Mouse (Mus musculus) kidney, embryonic 14.5 days (tissue): ENCODE results near the gene Gm3285. TPM values are rescaled to one million over a fixed set of nuclear protein-coding genes. Genes with fewer than 3 reads are reported as not detected.
A peak's percentile ranks its signal among the peaks of the same experiment; 100 is the strongest.

Source experiments
- ATAC-seq: fragments of 200-750 bp; cut with Nextera tagmentation; 2 replicates; pipeline ENCODE4 v1.8.0; 2017; ENCODE audit warnings: moderate number of reproducible peaks, mild to moderate bottlenecking, moderate TSS enrichment, moderate library complexity; ENCODE audit not compliant: low FRiP score, low TSS enrichment
- H3K27ac ChIP-seq: fragments of 300-500 bp; sonication (generic); 2 replicates; pipeline ENCODE4 v1.5.1; 2014; ENCODE audit warnings: low read depth, mild to moderate bottlenecking, low read length, moderate library complexity, mixed read lengths
- H3K27me3 ChIP-seq: fragments of 300-500 bp; sonication (generic); 2 replicates; pipeline ENCODE4 v1.6.1; 2014; ENCODE audit warnings: mild to moderate bottlenecking, low read length; ENCODE audit not compliant: control insufficient read depth, insufficient read depth
- H3K36me3 ChIP-seq: fragments of 300-500 bp; sonication (generic); 2 replicates; pipeline ENCODE4 v1.6.1; 2014; ENCODE audit warnings: low read length, mixed read lengths; ENCODE audit not compliant: control insufficient read depth, insufficient read depth
- H3K4me1 ChIP-seq: fragments of 300-500 bp; sonication (generic); 2 replicates; pipeline ENCODE4 v1.6.1; 2014; ENCODE audit warnings: low read length, mixed read lengths; ENCODE audit not compliant: control insufficient read depth, insufficient read depth
- H3K4me2 ChIP-seq: fragments of 300-500 bp; sonication (generic); replicated peaks from 2 replicates; pipeline ENCODE4 v1.6.1; 2014; ENCODE audit warnings: low read depth, mild to moderate bottlenecking, low read length
- H3K4me3 ChIP-seq: fragments of 300-500 bp; sonication (generic); 2 replicates; pipeline ENCODE4 v1.5.1; 2014; ENCODE audit warnings: mild to moderate bottlenecking, low read length
- H3K9ac ChIP-seq: fragments of 300-500 bp; sonication (generic); 2 replicates; pipeline ENCODE4 v1.6.1; 2014; ENCODE audit warnings: low read depth, mild to moderate bottlenecking, low read length, moderate library complexity
- H3K9me3 ChIP-seq: fragments of 300-500 bp; sonication (generic); 2 replicates; pipeline ENCODE4 v1.6.1; 2016; ENCODE audit warnings: low read length; ENCODE audit not compliant: control insufficient read depth
- WGBS: fragments of 180-500 bp; shearing (Covaris S2); extraction: QIAGEN DNeasy Blood & Tissue Kit; methylation state at CpG from one replicate; pipeline ENCODE4 v1.1.7; 2014; 5-methylcytosine and 5-hydroxymethylcytosine counted together
- polyA plus RNA-seq: library from polyadenylated mRNA; unstranded; fragments of >200 nt; fragmentation: Nextera tagmentation; extraction: Ambion mirVana; gene quantifications from 2 replicates; pipeline ENCODE4 v1.2.1, GENCODE M21; 2014

The Gm3285 gene
- polyA plus RNA-seq, 1 experiment from 2014 or later, result not detected

GRCm38 (mm10) chr10:77882553-77882952 is 20.8 kb downstream of the Gm3285 start:
- WGBS, result 75% methylated on average over 5 of the region's 5 CpGs
- no peaks in the 10 kb centered on the region for H3K36me3 ChIP-seq
- no peaks in the 10 kb centered on the region for H3K4me1 ChIP-seq
- ATAC-seq, result no peak
- no peak overlapping the region for H3K9ac ChIP-seq
- no peak overlapping the region for H3K4me2 ChIP-seq
- H3K27ac ChIP-seq, result no peak overlapping the region
- no peak overlapping the region for H3K4me3 ChIP-seq
- H3K9me3 ChIP-seq, result no peaks in the 10 kb centered on the region
- H3K27me3 ChIP-seq, result no peaks in the 10 kb centered on the region

GRCm38 (mm10) chr10:77886007-77886747 is 24.4 kb downstream of the Gm3285 start:
- no peaks in the 10 kb centered on the region for H3K9me3 ChIP-seq
- WGBS, result 52% methylated on average over 12 of the region's 12 CpGs
- ATAC-seq, result no peak

GRCm38 (mm10) chr10:77890987-77891565 is 29.3 kb downstream of the Gm3285 start:
- H3K9ac ChIP-seq, result no peak overlapping the region
- no peaks in the 10 kb centered on the region for H3K4me1 ChIP-seq
- H3K9me3 ChIP-seq, result no peaks in the 10 kb centered on the region
- H3K4me2 ChIP-seq, result no peak overlapping the region
- H3K27ac ChIP-seq, result no peak overlapping the region
- no peak for ATAC-seq
- no peaks in the 10 kb centered on the region for H3K27me3 ChIP-seq
- no peaks in the 10 kb centered on the region for H3K36me3 ChIP-seq
- H3K4me3 ChIP-seq, result no peak overlapping the region
- WGBS, result 88% methylated on average over 8 of the region's 8 CpGs

More at GRCm38 (mm10) chr10:77886007-77886747, 24.4 kb downstream of the Gm3285 start:
- Histone ChIP-seq H3K27me3 (no peaks in the 10 kb centered on the region), H3K4me2 (no peak overlapping the region), H3K4me3 (no peak overlapping the region), H3K27ac (no peak overlapping the region), H3K9ac (no peak overlapping the region), H3K4me1 (no peaks in the 10 kb centered on the region), H3K36me3 (no peaks in the 10 kb centered on the region)

- Histone ChIP-seq H3K4me3 (no peak overlapping the region), H3K4me1 (no peaks in the 10 kb centered on the region), H3K36me3 (no peaks in the 10 kb centered on the region), H3K4me2 (no peak overlapping the region), H3K27me3 (0 out of 2 replicates have a peak, but pooled peaks cover 2% of the 10 kb centered on the region), H3K27ac (no peak overlapping the region), H3K9ac (no peak overlapping the region), H3K9me3 (no peaks in the 10 kb centered on the region)
- WGBS, result 58% methylated on average over 5 of the region's 5 CpGs
- no peak for ATAC-seq
Observed at GRCm38 (mm10) chr10:77895562-77895961, 33.8 kb downstream of the Gm3285 start.

GRCm38 (mm10) chr10:77900126-77900525 is 38.4 kb downstream of the Gm3285 start:
- Histone ChIP-seq H3K36me3 (no peaks in the 10 kb centered on the region), H3K9ac (no peak overlapping the region), H3K4me3 (no peak overlapping the region), H3K9me3 (no peaks in the 10 kb centered on the region), H3K4me2 (no peak overlapping the region), H3K27ac (no peak overlapping the region), H3K27me3 (0 out of 2 replicates have a peak, but pooled peaks cover 8% of the 10 kb centered on the region), H3K4me1 (0 out of 2 replicates have a peak, but pooled peaks cover 5% of the 10 kb centered on the region)
- ATAC-seq, result no peak
- 80% methylated on average over 7 of the region's 7 CpGs for WGBS

GRCm38 (mm10) chr10:77900903-77901818 is 39.4 kb downstream of the Gm3285 start:
- Histone ChIP-seq H3K4me2 (peak overlapping the region; percentile 90; the same call in 1 of the 2 replicates), H3K9me3 (no peaks in the 10 kb centered on the region), H3K4me1 (0 out of 2 replicates have a peak, but pooled peaks cover 5% of the 10 kb centered on the region), H3K9ac (no peak overlapping the region), H3K36me3 (no peaks in the 10 kb centered on the region), H3K27me3 (0 out of 2 replicates have a peak, but pooled peaks cover 8% of the 10 kb centered on the region), H3K27ac (no peak overlapping the region), H3K4me3 (peak overlapping the region; percentile 61)
- ATAC-seq, result no peak
- 85% methylated on average over 27 of the region's 27 CpGs for WGBS

GRCm38 (mm10) chr10:77901871-77902210 is 40.1 kb downstream of the Gm3285 start:
- under 1% methylated on average over 14 of the region's 14 CpGs for WGBS
- Histone ChIP-seq H3K27me3 (0 out of 2 replicates have a peak, but pooled peaks cover 8% of the 10 kb centered on the region), H3K9me3 (no peaks in the 10 kb centered on the region), H3K36me3 (no peaks in the 10 kb centered on the region), H3K4me1 (0 out of 2 replicates have a peak, but pooled peaks cover 5% of the 10 kb centered on the region), H3K27ac (no peak overlapping the region), H3K4me3 (peak overlapping the region; percentile 61), H3K4me2 (peak overlapping the region; percentile 90), H3K9ac (peak overlapping the region; percentile 64; the same call in 1 of the 2 replicates)
- ATAC-seq, result peak; percentile 45

GRCm38 (mm10) chr10:77902211-77902893 is 40.6 kb downstream of the Gm3285 start, which contains the start of gene Lrrc3:
Gene Lrrc3 (minus strand): TSS chr10:77902536.
- H3K27me3 ChIP-seq, result 0 out of 2 replicates have a peak, but pooled peaks cover 8% of the 10 kb centered on the region
- H3K4me3 ChIP-seq, result peak within 1 kb of the TSS; percentile 61
- H3K9ac ChIP-seq, result peak within 1 kb of the TSS; percentile 64; the same call in 1 of the 2 replicates
- no peaks in the 10 kb centered on the region for H3K36me3 ChIP-seq
- peak within 1 kb of the TSS; percentile 90 for H3K4me2 ChIP-seq
- no peak within 1 kb of the TSS for H3K27ac ChIP-seq
- peak; percentile 87 for ATAC-seq
- H3K4me1 ChIP-seq, result 0 out of 2 replicates have a peak, but pooled peaks cover 5% of the 10 kb centered on the region
- no peaks in the 10 kb centered on the region for H3K9me3 ChIP-seq
- WGBS, result 1% methylated on average over 45 of the region's 46 CpGs
